Mouse (Mus musculus) hindbrain, embryonic 14.5 days (tissue): Measurements from ENCODE around the gene Cd6. TPM values are rescaled to one million over a fixed set of nuclear protein-coding genes. Genes with fewer than 3 reads are reported as not detected.
A peak's percentile ranks its signal among the peaks of the same experiment; 100 is the strongest.

Experiments
- ATAC-seq: fragments of 200-750 bp; cut with Nextera tagmentation; 2 replicates; pipeline ENCODE4 v1.8.0; 2017; ENCODE audit warnings: moderate number of reproducible peaks, mild to moderate bottlenecking, moderate TSS enrichment, moderate library complexity; ENCODE audit not compliant: low FRiP score
- DNase-seq: peaks from one replicate; pipeline ENCODE4 v3.0.0-alpha.2; 2015; ENCODE audit warnings: low spot score
- H3K27ac ChIP-seq: fragments of 300-500 bp; sonication (generic); 2 replicates; pipeline ENCODE4 v1.5.1; 2014; ENCODE audit warnings: mild to moderate bottlenecking, moderate library complexity
- H3K27me3 ChIP-seq: fragments of 300-500 bp; sonication (generic); 2 replicates; pipeline ENCODE4 v1.6.1; 2014; ENCODE audit warnings: mild to moderate bottlenecking, low read length, mixed read lengths; ENCODE audit not compliant: control insufficient read depth, insufficient read depth
- H3K36me3 ChIP-seq: fragments of 300-500 bp; sonication (generic); replicated peaks from 2 replicates; pipeline ENCODE4 v1.6.1; 2014; ENCODE audit not compliant: control insufficient read depth, insufficient read depth
- H3K4me1 ChIP-seq: fragments of 300-500 bp; sonication (generic); replicated peaks from 2 replicates; pipeline ENCODE4 v1.6.1; 2014; ENCODE audit warnings: antibody characterized with exemption, low read length, mixed read lengths; ENCODE audit not compliant: control insufficient read depth, insufficient read depth
- H3K4me2 ChIP-seq: fragments of 300-500 bp; sonication (generic); replicated peaks from 2 replicates; pipeline ENCODE4 v1.6.1; 2014; ENCODE audit warnings: mild to moderate bottlenecking, moderate library complexity
- H3K4me3 ChIP-seq: fragments of 300-500 bp; sonication (generic); replicated peaks from 2 replicates; pipeline ENCODE4 v1.5.1; 2014; ENCODE audit warnings: mild to moderate bottlenecking, low read length
- H3K9ac ChIP-seq: fragments of 300-500 bp; sonication (generic); 2 replicates; pipeline ENCODE4 v1.6.1; 2014
- H3K9me3 ChIP-seq: fragments of 300-500 bp; sonication (generic); 2 replicates; pipeline ENCODE4 v1.6.1; 2016; ENCODE audit warnings: low read length; ENCODE audit not compliant: control insufficient read depth
- WGBS: fragments of 180-500 bp; shearing (Covaris S2); extraction: QIAGEN DNeasy Blood & Tissue Kit; methylation state at CpG from one replicate; pipeline ENCODE4 v1.1.7; 2014; 5-methylcytosine and 5-hydroxymethylcytosine counted together
- polyA plus RNA-seq: library from polyadenylated mRNA; unstranded; fragments of >200 nt; fragmentation: Nextera tagmentation; extraction: Ambion mirVana; gene quantifications from 2 replicates; pipeline ENCODE4 v1.2.1, GENCODE M21; 2014

The Cd6 gene
- polyA plus RNA-seq, 1 experiment from 2014 or later, result not detected

DNA sequence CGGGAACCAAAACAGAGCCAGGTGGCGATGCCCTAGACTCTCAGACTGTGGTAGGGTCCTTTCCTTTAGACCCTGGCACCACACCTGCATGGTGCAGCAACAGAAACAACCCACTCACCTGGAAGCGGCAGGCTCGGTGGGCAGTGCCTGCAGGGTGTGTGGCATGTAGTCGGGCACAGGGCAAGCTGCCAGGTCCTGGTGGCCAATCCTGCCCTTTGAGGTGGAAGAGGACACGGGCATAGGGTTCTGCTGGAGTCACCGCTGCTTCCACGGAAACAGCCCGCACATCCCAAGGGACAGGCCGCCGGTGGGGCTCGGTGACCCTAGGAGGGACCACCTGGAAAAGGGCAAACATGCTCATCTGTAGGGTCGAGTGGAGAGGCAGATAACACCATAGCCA is 36.5 kb upstream of the Cd6 start:
- no peaks in the 10 kb centered on the region for H3K9me3 ChIP-seq
- DNase-seq, result no peak
- no peak overlapping the region for H3K4me2 ChIP-seq
- ATAC-seq, result no peak
- 85% methylated on average over 13 of the region's 13 CpGs for WGBS
- no peak overlapping the region for H3K27ac ChIP-seq
- no peak overlapping the region for H3K4me3 ChIP-seq
- peaks cover 64% of the 10 kb centered on the region for H3K36me3 ChIP-seq
- peaks cover 25% of the 10 kb centered on the region for H3K4me1 ChIP-seq
- no peaks in the 10 kb centered on the region for H3K27me3 ChIP-seq
- no peak overlapping the region for H3K9ac ChIP-seq

DNA sequence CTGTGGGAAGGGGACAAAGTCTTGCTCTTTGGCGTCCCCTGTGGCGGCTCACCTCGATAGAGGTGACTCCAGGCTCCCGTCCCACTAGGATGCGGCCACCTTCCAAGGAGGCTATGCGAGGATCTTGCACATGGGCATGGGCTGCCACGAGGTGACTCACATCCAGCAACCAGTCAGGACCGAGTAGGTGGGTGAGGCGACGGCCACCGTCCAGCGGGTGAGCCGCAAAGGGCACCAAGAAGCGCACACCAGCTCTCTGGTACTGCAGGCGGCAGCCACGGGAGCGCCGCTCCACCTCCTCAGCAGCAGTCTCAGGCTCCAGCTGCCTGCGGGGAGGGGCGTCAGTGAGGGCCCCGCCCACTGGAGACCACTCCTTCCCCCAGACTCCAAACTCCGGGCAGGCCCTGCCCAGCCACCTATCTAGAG is 30.2 kb upstream of the Cd6 start:
- H3K9ac ChIP-seq, result no peak overlapping the region

DNA sequence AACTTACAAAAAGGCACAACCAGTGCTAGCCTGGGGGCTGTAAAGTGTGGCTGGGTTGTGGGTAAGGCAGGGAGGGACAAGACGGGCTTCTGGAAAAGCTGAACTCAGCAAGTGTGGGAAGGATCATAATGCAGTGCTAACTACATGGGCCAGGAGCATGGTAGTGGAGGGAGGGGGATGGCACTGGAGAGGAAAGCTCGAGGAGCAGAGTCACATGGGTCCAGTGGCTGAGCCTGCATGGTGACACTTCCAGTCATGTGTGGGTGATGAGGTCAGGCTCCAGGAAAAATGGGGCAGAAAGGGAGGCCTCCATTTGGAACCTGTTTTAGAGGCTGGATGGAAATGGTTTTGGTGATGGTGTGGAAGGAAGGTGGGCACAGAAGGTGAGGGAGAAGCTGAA is 26.7 kb upstream of the Cd6 start:
- Histone ChIP-seq H3K36me3 (peaks cover 53% of the 10 kb centered on the region), H3K4me2 (no peak overlapping the region), H3K4me1 (no peaks in the 10 kb centered on the region), H3K9ac (no peak overlapping the region), H3K9me3 (no peaks in the 10 kb centered on the region), H3K4me3 (no peak overlapping the region), H3K27ac (no peak overlapping the region), H3K27me3 (no peaks in the 10 kb centered on the region)
- no peak for DNase-seq
- WGBS, result 53% methylated on average over 2 of the region's 2 CpGs
- 0 out of 2 replicates have a peak, but pooled peaks have one; percentile 7 for ATAC-seq

More for the DNA sequence above, 30.2 kb upstream of the Cd6 start:
- Histone ChIP-seq H3K4me1 (no peaks in the 10 kb centered on the region), H3K36me3 (peaks cover 89% of the 10 kb centered on the region), H3K9me3 (no peaks in the 10 kb centered on the region), H3K4me2 (no peak overlapping the region), H3K4me3 (no peak overlapping the region), H3K27ac (no peak overlapping the region), H3K27me3 (no peaks in the 10 kb centered on the region)
- ATAC-seq (no peak), DNase-seq (no peak)
- 48% methylated on average over 22 of the region's 22 CpGs for WGBS

DNA sequence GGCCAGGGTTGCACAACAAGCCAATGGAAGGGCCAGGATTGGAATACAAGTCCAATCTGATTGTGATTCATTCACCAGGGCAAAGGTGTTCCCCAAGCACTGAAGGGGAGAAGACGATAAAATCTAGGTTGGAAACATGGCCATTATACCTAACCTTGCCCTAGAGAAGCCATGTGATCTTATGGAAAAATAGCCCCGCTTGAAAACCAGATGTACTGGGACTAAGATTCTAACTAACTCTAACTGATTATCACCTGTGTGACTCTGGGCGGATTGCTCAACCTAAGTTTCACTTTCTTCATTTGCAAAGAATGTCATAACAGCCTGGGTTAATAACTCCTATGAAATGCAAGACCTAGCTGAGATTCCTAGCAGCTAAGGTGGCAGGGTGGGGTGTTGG is 25.6 kb upstream of the Cd6 start:
- WGBS, result 84% methylated on average over 3 of the region's 3 CpGs
- Histone ChIP-seq H3K4me3 (no peak overlapping the region), H3K27me3 (no peaks in the 10 kb centered on the region), H3K4me2 (no peak overlapping the region), H3K27ac (no peak overlapping the region), H3K4me1 (no peaks in the 10 kb centered on the region), H3K36me3 (peaks cover 42% of the 10 kb centered on the region), H3K9me3 (no peaks in the 10 kb centered on the region), H3K9ac (no peak overlapping the region)
- DNase-seq (no peak), ATAC-seq (no peak)

DNA sequence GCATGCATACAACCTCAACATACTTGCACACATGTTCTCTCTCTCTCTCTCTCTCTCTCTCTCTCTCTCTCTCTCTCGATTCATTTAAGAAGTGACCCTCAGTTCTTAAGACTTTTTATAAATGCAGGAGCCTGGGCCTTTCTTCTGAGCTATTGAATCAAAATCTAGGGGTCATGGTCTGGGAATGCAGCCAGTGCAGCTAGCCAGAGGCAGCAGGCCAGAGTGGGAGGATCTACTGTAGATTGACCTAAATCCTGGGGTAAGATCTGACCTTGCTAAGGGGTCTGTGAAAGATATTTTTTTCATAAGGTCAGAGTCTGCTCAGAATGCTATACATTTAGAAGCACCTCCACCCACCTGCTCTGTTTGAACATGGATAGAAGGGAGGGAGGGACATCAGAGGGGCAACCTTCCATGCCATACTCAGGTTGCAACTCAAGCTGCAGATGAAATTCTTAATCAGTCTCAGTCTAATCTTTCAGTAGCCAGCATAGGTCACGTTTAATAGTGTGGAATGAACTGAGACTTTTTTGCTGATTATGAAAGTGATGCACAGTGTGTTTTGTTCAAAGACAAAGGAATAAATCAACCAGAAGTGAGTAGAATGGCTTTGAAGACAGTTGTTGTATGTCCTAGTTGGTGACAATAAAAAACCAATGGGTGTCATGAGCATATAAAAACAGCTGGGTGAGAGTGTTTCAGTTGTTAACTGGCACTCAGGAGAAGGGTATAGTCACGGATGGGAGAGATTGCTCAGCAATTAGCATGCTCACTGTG is 17.6 kb upstream of the Cd6 start:
- WGBS, result 32% methylated on average over 3 of the region's 3 CpGs
- H3K9ac ChIP-seq, result no peak overlapping the region
- H3K4me1 ChIP-seq, result peaks cover 4% of the 10 kb centered on the region
- no peak overlapping the region for H3K4me2 ChIP-seq
- H3K27me3 ChIP-seq, result no peaks in the 10 kb centered on the region
- no peaks in the 10 kb centered on the region for H3K9me3 ChIP-seq
- no peak overlapping the region; the same call in 1 of the 2 replicates for H3K27ac ChIP-seq
- DNase-seq (no peak), ATAC-seq (no peak)
- no peak overlapping the region for H3K4me3 ChIP-seq
- H3K36me3 ChIP-seq, result no peaks in the 10 kb centered on the region

DNA sequence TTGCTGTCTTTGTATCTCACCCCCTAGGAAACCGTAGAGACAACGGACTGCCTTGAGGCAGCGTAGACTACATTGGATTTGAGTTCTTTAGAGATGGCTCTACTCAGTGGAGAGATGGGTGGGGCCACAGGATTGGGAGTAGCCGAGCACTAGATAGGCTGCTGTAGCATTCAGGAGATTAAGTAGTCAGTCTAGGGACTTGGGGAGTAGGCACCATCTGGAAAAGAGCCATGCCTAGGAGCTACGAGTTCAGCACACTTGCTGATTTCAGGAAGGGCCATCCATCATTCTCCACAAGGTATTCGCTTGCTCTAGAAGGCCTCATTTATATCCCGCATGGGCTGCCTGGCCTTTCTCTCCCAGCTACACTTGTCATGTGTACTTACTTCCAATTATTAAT is 16.3 kb upstream of the Cd6 start:
- no peak overlapping the region for H3K9ac ChIP-seq
- H3K4me3 ChIP-seq, result no peak overlapping the region
- H3K36me3 ChIP-seq, result no peaks in the 10 kb centered on the region
- 43% methylated on average over 7 of the region's 7 CpGs for WGBS
- H3K27me3 ChIP-seq, result no peaks in the 10 kb centered on the region
- H3K4me2 ChIP-seq, result no peak overlapping the region
- DNase-seq (peak; percentile 34), ATAC-seq (peak; percentile 64; the same call in 1 of the 2 replicates)
- H3K4me1 ChIP-seq, result peaks cover 4% of the 10 kb centered on the region
- H3K9me3 ChIP-seq, result no peaks in the 10 kb centered on the region
- no peak overlapping the region for H3K27ac ChIP-seq

DNA sequence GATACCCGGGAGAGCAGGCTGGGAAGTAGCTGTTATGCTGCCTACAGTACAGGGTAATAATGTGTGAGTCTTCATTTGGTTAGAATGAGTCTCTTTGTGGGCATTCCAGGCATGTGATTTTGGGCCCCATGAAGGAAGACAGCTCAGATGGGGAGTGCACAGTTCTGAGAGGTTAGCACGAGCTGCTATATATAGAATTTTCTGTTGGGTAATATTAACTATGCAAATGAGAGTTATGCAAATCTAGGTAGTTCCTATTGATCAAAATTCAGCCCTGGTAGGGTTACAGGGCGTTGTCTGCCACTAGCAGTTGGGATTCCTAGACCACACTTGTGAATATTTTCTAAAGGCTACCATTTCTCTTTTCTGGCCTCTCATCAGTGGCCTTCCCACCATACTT is 15.6 kb upstream of the Cd6 start:
- H3K4me3 ChIP-seq, result no peak overlapping the region
- H3K9me3 ChIP-seq, result no peaks in the 10 kb centered on the region
- peaks cover 4% of the 10 kb centered on the region for H3K4me1 ChIP-seq
- no peak for DNase-seq
- no peak overlapping the region for H3K4me2 ChIP-seq
- H3K27me3 ChIP-seq, result no peaks in the 10 kb centered on the region
- WGBS, result 84% methylated on average over 3 of the region's 3 CpGs
- H3K36me3 ChIP-seq, result no peaks in the 10 kb centered on the region
- ATAC-seq, result no peak
- H3K27ac ChIP-seq, result no peak overlapping the region
- no peak overlapping the region for H3K9ac ChIP-seq

DNA sequence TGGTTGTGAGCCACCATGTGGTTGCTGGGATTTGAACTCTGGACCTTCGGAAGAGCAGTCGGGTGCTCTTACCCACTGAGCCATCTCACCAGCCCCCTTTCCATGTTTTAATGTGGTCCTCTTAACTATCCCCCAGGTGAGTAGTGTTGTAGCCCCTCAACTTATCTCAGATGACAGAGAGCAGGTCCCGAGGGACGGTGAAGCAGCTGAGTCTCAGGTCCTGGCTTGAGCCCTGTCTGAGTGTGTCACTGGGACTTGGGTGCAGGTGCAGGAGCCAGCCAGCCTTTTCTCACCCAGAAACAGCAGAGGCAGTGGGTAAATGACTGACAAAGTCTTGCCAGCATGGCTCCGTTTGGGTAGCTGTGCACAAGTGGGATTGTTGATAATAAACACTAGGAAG is 14.3 kb upstream of the Cd6 start:
- H3K9me3 ChIP-seq, result no peaks in the 10 kb centered on the region
- ATAC-seq, result no peak
- no peak overlapping the region for H3K9ac ChIP-seq
- H3K36me3 ChIP-seq, result no peaks in the 10 kb centered on the region
- 93% methylated on average over 5 of the region's 5 CpGs for WGBS
- H3K4me3 ChIP-seq, result no peak overlapping the region
- DNase-seq, result no peak
- no peak overlapping the region for H3K27ac ChIP-seq
- H3K4me2 ChIP-seq, result no peak overlapping the region
- peaks cover 4% of the 10 kb centered on the region for H3K4me1 ChIP-seq
- H3K27me3 ChIP-seq, result no peaks in the 10 kb centered on the region

DNA sequence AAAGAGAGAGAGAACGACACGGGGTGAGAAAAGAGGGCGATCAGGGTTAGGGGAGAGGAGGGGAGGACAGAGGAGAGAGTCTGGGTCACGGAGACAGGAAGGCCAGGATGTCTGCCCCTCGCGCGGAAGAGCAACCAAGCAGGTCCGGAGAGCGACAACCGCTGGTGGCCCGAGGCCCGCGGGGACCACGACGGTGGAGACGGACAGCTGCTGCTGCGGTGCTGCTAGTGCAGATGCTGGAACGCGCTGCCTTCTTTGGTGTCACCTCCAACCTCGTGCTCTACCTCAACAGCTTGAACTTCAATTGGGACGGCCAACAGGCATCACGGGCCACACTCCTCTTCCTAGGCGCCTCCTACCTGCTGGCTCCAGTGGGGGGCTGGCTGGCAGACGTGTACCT is 13.1 kb upstream of the Cd6 start:
- no peak overlapping the region for H3K4me3 ChIP-seq
- WGBS, result 47% methylated on average over 24 of the region's 24 CpGs

More for the DNA sequence above, 13.1 kb upstream of the Cd6 start:
- no peak overlapping the region for H3K4me2 ChIP-seq
- peaks cover 4% of the 10 kb centered on the region for H3K4me1 ChIP-seq
- no peak for ATAC-seq
- no peaks in the 10 kb centered on the region for H3K27me3 ChIP-seq
- no peaks in the 10 kb centered on the region for H3K36me3 ChIP-seq
- no peaks in the 10 kb centered on the region for H3K9me3 ChIP-seq
- H3K9ac ChIP-seq, result no peak overlapping the region
- no peak overlapping the region for H3K27ac ChIP-seq
- no peak for DNase-seq
